Mouse (Mus musculus): Measurements from ENCODE around the gene Stag2.

DNA sequence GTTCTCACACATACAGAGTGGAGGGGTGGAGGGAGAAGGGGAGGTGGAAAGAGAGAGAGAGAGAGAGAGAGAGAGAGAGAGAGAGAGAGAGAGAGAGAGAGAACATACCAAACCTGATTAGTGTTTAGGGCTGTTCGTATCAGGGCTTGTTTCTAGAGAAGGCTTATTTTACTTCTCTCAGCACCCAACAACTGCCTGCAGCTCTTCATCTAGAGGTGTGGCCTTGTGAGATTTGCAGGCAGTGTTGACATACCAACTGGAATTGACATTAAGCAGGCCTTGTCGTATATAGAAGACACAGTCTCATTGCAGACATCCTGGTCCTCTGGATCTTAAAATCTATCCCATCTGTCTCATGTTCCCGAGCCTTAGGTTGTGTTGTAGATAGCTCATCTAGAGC lies 141.1 kb downstream of the Stag2 start:
- TF ChIP-seq CTCF (IDR thresholded peaks at IDR 0.05; ENCODE audit: low read depth, low read length) (no peak), POLR2A (IDR thresholded peaks at IDR 0.05; ENCODE audit: borderline replicate concordance, low read depth, low read length) (no peak)
